Mouse (Mus musculus) myocyte (in vitro differentiated cells): ENCODE data around the gene Trpv4. TPM values are rescaled to one million over a fixed set of nuclear protein-coding genes. Genes with fewer than 3 reads are reported as not detected.

Experiments used
- H3K27me3 ChIP-seq: one replicate; pipeline ENCODE4 v1.6.1; 2011; ENCODE audit not compliant: control insufficient read depth, insufficient read depth, insufficient read length
- H3K36me3 ChIP-seq: one replicate; pipeline ENCODE4 v1.6.1; 2011; ENCODE audit not compliant: control insufficient read depth, insufficient read depth
- H3K4me2 ChIP-seq: one replicate; pipeline ENCODE4 v1.6.1; 2011; ENCODE audit warnings: low read depth, control low read depth
- H3K4me3 ChIP-seq: one replicate; pipeline ENCODE4 v1.5.1; 2011; ENCODE audit warnings: mild to moderate bottlenecking, control low read depth, moderate library complexity
- H3K79me2 ChIP-seq: one replicate; pipeline ENCODE4 v1.6.1; 2011; ENCODE audit not compliant: control insufficient read depth, insufficient read depth
- H3ac ChIP-seq: one replicate; pipeline ENCODE4 v1.6.1; 2011; ENCODE audit not compliant: control insufficient read depth, insufficient read length
- CEBPB ChIP-seq: IDR thresholded peaks from 2 replicates; pipeline ENCODE4 v1.6.1; 2011; ENCODE audit warnings: mild to moderate bottlenecking, moderate library complexity; ENCODE audit not compliant: poor library complexity, insufficient read depth, severe bottlenecking
- E2F4 ChIP-seq: IDR thresholded peaks from one replicate; pipeline ENCODE4 v1.6.1; 2011; ENCODE audit warnings: mild to moderate bottlenecking, control low read depth, moderate library complexity; ENCODE audit not compliant: insufficient read depth
- MAX ChIP-seq: IDR thresholded peaks from one replicate; pipeline ENCODE4 v1.6.1; 2011; ENCODE audit warnings: low read depth, mild to moderate bottlenecking, control low read depth
- MYOD1 ChIP-seq, 3 experiments: IDR thresholded peaks; one replicate each; pipeline ENCODE4 v1.6.1; 2011; ENCODE audit warnings: control low read depth in 2 of 3, low read depth in 2 of 3, mild to moderate bottlenecking in 2 of 3, moderate library complexity in 1 of 3; ENCODE audit not compliant: insufficient read length in 2 of 3, control insufficient read depth in 1 of 3
- MYOG ChIP-seq, 3 experiments: IDR thresholded peaks; one replicate each; pipeline ENCODE4 v1.6.1; 2011; ENCODE audit warnings: control low read depth in 2 of 3, low read depth in 2 of 3, mild to moderate bottlenecking in 2 of 3; ENCODE audit not compliant: insufficient read length in 2 of 3, control insufficient read depth in 1 of 3, insufficient read depth in 1 of 3
- POLR2A ChIP-seq: IDR thresholded peaks from one replicate; pipeline ENCODE4 v1.6.1; 2011; ENCODE audit warnings: low read depth, mild to moderate bottlenecking, control low read depth, moderate library complexity; ENCODE audit not compliant: insufficient read length
- POLR2AphosphoS2 ChIP-seq: IDR thresholded peaks from one replicate; pipeline ENCODE4 v1.6.1; 2011; ENCODE audit warnings: low read depth, control low read depth; ENCODE audit not compliant: insufficient read length
- REST ChIP-seq: IDR thresholded peaks from one replicate; pipeline ENCODE4 v1.6.1; 2011; ENCODE audit warnings: mild to moderate bottlenecking, control low read depth, moderate library complexity; ENCODE audit not compliant: insufficient read depth, insufficient read length
- SRF ChIP-seq: IDR thresholded peaks from one replicate; pipeline ENCODE4 v1.6.1; 2011; ENCODE audit warnings: low read depth; ENCODE audit not compliant: control insufficient read depth, insufficient read length
- TCF12 ChIP-seq: IDR thresholded peaks from one replicate; pipeline ENCODE4 v1.6.1; 2011; ENCODE audit warnings: mild to moderate bottlenecking, control low read depth; ENCODE audit not compliant: poor library complexity, insufficient read depth, severe bottlenecking
- TCF3 ChIP-seq: IDR thresholded peaks from one replicate; pipeline ENCODE4 v1.6.1; 2011; ENCODE audit warnings: low read depth, control low read depth; ENCODE audit not compliant: insufficient read length
- USF1 ChIP-seq: IDR thresholded peaks from one replicate; pipeline ENCODE4 v1.6.1; 2011; ENCODE audit warnings: low read depth, mild to moderate bottlenecking, control low read depth, moderate library complexity
- polyA plus RNA-seq: library from polyadenylated mRNA; unstranded; fragments of >200 nt; fragmentation: generic; extraction: Trizol; gene quantifications from one replicate; pipeline ENCODE4 v1.2.1, GENCODE M21; 2012; ENCODE audit warnings: missing spikeins

Trpv4 gene
- polyA plus RNA-seq, 1 experiment, result 0.12 TPM

DNA sequence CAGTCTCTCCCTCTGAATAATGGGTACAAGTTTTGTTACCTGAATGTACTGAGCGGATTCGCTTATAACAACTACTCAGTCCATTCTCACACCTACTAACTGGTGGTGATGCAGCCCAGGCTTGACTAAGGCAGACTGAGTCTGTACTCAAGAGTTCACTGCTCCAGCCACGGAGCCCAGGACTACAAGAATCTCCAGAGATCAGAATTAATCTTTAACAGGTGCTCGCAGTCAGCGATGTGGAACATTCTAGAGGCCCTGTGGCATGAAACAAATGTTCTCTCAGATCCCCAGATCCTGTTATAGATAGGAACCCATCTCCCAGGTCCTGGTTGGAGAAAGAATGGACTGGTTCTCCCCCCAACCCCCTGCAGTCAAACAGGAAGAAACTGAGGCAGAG lies 2.5 kb downstream of the Trpv4 start:
- Histone ChIP-seq H3K4me2 (no peak overlapping the region), H3ac (no peak overlapping the region), H3K27me3 (peaks cover 14% of the 10 kb centered on the region), H3K36me3 (no peaks in the 10 kb centered on the region), H3K79me2 (no peaks in the 10 kb centered on the region), H3K4me3 (no peak overlapping the region)
- no peak for TF ChIP-seq MAX
- no peak for TF ChIP-seq CEBPB
- TF ChIP-seq POLR2A, result no peak
- no peak for TF ChIP-seq E2F4

DNA sequence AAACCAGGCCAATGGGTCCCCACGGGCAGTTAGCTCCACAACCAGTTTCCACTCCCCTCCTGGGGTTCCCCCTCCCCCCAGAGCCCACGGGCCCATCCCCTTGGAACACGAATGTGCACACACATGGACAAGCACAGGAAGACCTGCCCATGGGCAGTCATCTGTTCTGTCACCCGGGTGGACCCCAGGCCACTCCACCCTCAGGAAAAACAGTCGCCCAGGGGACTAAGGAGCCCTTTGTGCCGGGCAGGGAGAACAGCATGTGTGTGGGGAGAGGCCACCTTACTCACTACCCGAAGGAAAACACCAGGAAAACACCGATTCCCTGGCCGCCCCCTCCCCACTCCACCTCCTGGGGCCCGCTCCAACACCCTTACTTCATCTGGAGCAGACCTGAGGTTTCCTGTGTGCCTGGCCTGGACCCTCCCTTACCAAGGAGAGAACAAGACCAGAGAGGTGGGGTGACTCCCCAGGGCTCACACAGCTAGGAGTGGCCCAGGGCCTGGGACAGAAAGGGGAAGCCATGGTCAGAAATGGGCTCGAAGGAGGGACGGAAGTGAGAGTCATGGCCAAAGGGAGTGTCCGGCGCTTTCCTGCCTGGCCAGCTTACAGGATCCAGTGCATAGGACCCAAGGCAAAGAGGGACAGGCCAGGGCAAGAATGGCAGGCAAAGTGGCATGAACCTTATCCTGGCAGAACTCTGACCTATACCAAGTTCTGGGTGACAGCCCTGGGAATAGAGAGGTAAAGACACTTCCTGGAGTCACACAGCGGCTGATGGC lies 4.4 kb downstream of the Trpv4 start:
- Histone ChIP-seq H3K27me3 (peaks cover 14% of the 10 kb centered on the region), H3K4me3 (no peak overlapping the region)
- TF ChIP-seq TCF3 (no peak), POLR2AphosphoS2 (no peak), REST (no peak), SRF (no peak), TCF12 (no peak), USF1 (no peak), MYOD1 (IDR thresholded peaks at IDR 0.05; ENCODE audit: control insufficient read depth in 1 of 3, insufficient read length in 2 of 3, low read depth in 2 of 3) (no peak), CEBPB (no peak), POLR2A (no peak), MAX (no peak), MYOG (IDR thresholded peaks at IDR 0.05; ENCODE audit: control insufficient read depth in 1 of 3, insufficient read depth in 1 of 3, insufficient read length in 2 of 3, low read depth in 2 of 3) (no peak), E2F4 (no peak)

DNA sequence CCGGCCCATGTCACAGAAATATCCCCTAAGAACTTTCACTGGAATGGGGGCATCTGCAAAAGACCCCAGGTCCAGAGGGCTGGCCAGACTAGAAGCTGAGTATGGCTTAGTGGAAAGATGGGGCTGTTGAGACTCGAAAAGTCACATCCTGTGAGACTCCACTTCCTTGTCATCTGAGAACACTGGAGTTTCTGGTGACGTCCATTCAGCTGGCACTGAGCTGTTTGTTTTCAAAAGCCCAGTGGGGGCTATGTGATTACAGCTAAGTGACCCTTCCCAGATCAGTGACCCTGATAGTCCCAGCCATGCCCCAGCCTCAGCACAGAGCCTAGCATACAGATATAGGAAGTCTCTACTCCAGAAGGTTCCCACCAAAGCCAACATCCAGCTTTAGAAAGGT lies 6.8 kb downstream of the Trpv4 start:
- H3K36me3 ChIP-seq, result no peaks in the 10 kb centered on the region
- peaks cover 3% of the 10 kb centered on the region for H3K27me3 ChIP-seq
- H3K4me3 ChIP-seq, result no peak overlapping the region
- no peak overlapping the region for H3ac ChIP-seq
- no peaks in the 10 kb centered on the region for H3K79me2 ChIP-seq
- no peak for TF ChIP-seq MYOG (IDR thresholded peaks at IDR 0.05; ENCODE audit: control insufficient read depth in 1 of 3, insufficient read depth in 1 of 3, insufficient read length in 2 of 3, low read depth in 2 of 3)
- no peak for TF ChIP-seq TCF12
- no peak for TF ChIP-seq E2F4
- TF ChIP-seq POLR2AphosphoS2, result no peak
- no peak for TF ChIP-seq USF1
- TF ChIP-seq TCF3, result no peak
- TF ChIP-seq REST, result no peak
- no peak for TF ChIP-seq MYOD1 (IDR thresholded peaks at IDR 0.05; ENCODE audit: control insufficient read depth in 1 of 3, insufficient read length in 2 of 3, low read depth in 2 of 3)
- no peak for TF ChIP-seq SRF
- no peak for TF ChIP-seq CEBPB
- TF ChIP-seq POLR2A, result no peak
- no peak for TF ChIP-seq MAX
- H3K4me2 ChIP-seq, result peak overlapping the region; percentile 42

More for the DNA sequence above, 4.4 kb downstream of the Trpv4 start:
- H3K4me2 ChIP-seq, result no peak overlapping the region
- no peaks in the 10 kb centered on the region for H3K79me2 ChIP-seq
- no peaks in the 10 kb centered on the region for H3K36me3 ChIP-seq
- H3ac ChIP-seq, result no peak overlapping the region

DNA sequence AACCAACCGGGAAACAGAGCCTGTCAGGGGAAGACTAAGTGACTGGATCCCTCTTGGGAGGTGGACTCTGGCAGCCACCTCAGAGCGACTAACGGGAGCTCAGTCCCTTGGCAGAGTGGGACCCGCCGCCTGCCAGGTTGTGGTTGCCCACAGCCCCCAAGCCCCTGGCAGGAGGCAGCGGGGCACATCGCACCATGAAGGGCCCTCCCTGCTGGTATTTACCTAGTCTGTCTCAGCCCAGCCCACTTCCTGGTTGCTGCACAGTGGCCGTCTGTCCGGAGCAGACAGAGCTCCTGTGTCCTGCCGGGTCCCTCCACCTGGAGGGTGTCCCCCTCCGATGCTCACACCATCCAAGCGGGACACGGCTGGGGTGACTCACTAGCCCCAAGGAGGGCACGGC lies 7.2 kb downstream of the Trpv4 start:
- Histone ChIP-seq H3K4me3 (no peak overlapping the region), H3K27me3 (no peaks in the 10 kb centered on the region), H3K79me2 (no peaks in the 10 kb centered on the region), H3ac (no peak overlapping the region), H3K36me3 (no peaks in the 10 kb centered on the region), H3K4me2 (peak overlapping the region; percentile 42)
- no peak for TF ChIP-seq TCF3
- no peak for TF ChIP-seq MYOG (IDR thresholded peaks at IDR 0.05; ENCODE audit: control insufficient read depth in 1 of 3, insufficient read depth in 1 of 3, insufficient read length in 2 of 3, low read depth in 2 of 3)
- no peak for TF ChIP-seq SRF
- no peak for TF ChIP-seq USF1
- TF ChIP-seq POLR2A, result no peak
- no peak for TF ChIP-seq POLR2AphosphoS2
- TF ChIP-seq MYOD1 (IDR thresholded peaks at IDR 0.05; ENCODE audit: control insufficient read depth in 1 of 3, insufficient read length in 2 of 3, low read depth in 2 of 3), result no peak
- no peak for TF ChIP-seq CEBPB
- TF ChIP-seq MAX, result no peak
- TF ChIP-seq TCF12, result no peak
- TF ChIP-seq REST, result no peak
- TF ChIP-seq E2F4, result no peak

DNA sequence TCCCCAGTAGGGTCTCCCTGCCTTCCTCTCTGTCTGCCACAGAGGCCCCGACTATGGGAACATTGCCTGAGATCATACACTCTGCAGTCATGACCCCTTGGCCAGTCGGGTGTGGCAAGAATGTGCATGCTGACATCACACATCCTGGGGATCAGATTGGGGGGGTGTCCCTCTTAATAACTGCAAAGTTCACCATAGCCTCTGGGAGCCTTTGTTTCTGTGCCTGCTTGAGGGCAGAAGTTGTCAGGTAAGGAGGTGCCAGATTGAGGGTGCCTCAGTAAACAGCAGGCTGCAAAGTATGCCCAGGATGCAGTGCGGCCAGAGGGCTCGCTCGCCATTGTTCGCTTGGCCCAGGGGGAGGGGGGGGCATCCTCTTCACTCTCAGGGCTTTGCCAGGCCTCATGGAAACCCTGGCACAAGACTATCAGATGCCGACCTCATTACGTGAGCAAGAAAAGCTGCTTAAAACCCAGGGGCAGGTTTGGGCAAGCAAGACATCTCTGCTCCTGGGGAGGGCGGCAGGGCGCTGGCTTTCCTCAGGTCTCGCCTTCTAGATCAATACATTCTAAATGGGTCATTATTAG lies 9.4 kb downstream of the Trpv4 start:
- H3ac ChIP-seq, result no peak overlapping the region
- no peaks in the 10 kb centered on the region for H3K36me3 ChIP-seq
- no peak overlapping the region for H3K4me3 ChIP-seq
- no peak overlapping the region for H3K4me2 ChIP-seq
- H3K27me3 ChIP-seq, result no peaks in the 10 kb centered on the region
- no peaks in the 10 kb centered on the region for H3K79me2 ChIP-seq
- TF ChIP-seq SRF, result no peak
- no peak for TF ChIP-seq POLR2AphosphoS2
- TF ChIP-seq MYOG (IDR thresholded peaks at IDR 0.05; ENCODE audit: control insufficient read depth in 1 of 3, insufficient read depth in 1 of 3, insufficient read length in 2 of 3, low read depth in 2 of 3), result no peak
- TF ChIP-seq MYOD1 (IDR thresholded peaks at IDR 0.05; ENCODE audit: control insufficient read depth in 1 of 3, insufficient read length in 2 of 3, low read depth in 2 of 3), result no peak
- no peak for TF ChIP-seq REST
- TF ChIP-seq POLR2A, result no peak
- no peak for TF ChIP-seq E2F4
- TF ChIP-seq MAX, result no peak
- no peak for TF ChIP-seq CEBPB
- TF ChIP-seq USF1, result no peak
- TF ChIP-seq TCF12, result no peak
- TF ChIP-seq TCF3, result no peak
